ENCODE assay signal across 8 mouse cellular contexts in the genomic region with DNA sequence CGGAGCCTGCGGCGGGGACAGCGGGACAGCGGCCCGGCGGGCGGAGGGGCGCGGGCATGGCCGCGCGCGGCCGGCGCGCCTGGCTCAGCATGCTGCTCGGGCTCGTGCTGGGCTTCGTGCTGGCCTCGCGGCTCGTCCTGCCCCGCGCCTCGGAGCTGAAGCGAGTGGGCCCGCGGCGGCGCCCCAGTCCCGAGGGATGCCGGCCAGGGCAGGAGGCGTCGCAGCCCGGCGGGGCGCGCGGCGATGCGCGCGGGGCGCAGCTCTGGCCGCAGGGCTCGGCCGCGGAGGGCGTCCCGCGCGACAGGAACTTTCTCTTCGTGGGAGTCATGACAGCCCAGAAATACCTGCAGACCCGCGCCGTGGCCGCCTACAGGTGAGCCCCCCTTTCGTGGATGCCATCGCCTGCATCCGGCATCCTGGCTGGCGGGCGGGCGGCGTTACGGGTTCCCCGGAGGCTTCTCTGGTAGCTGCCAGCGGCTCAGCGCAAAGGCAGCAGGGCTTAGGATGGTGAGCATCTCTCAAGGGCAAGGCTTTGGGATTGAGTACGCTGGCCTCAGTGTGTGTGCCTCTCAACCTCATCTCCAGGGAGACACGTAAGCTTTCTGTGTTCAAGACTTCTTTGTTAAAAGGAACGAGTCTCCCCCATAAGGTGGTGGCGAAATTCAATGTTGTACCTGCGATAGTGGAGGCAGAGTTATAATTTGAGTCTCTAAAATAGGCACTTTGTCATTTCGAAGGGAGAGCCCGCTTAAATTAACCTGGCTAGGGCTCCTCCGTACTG. TPM values are rescaled to one million over a fixed set of nuclear protein-coding genes. Genes with fewer than 3 reads are reported as not detected.
DNase-seq lines count a peak whose midpoint lies in the region; ATAC-seq lines count a peak whose summit lies in the region.

No protein-coding gene starts in this region.

- H3K27ac ChIP-seq in forebrain, embryonic 15.5 days (replicated peaks): peak overlapping the region; percentile 97
- H3K27ac ChIP-seq in intestine, embryonic 16.5 days (ENCODE audit: low read length): peak overlapping the region; percentile 82

- peaks cover 42% of the 10 kb centered on the region for H3K4me1 ChIP-seq in forebrain, embryonic 15.5 days
- peaks cover 4% of the 10 kb centered on the region for H3K4me1 ChIP-seq in intestine, embryonic 16.5 days (ENCODE audit: control insufficient read depth, insufficient read depth, low read length)

- WGBS in forebrain, embryonic 15.5 days: under 1% methylated on average over 45 of the region's 77 CpGs
- WGBS in intestine, embryonic 16.5 days: under 1% methylated on average over 72 of the region's 77 CpGs

- peak; percentile 58 for ATAC-seq in forebrain, embryonic 15.5 days (replicated peaks)
- peak; percentile 65 for ATAC-seq in intestine, embryonic 16.5 days

- peak; percentile 15 for DNase-seq in urinary bladder, postnatal 14 days (ENCODE audit: low spot score)
- DNase-seq in urinary bladder, postnatal 36 days (ENCODE audit: low spot score in 2 of 2): no peak
- peak; percentile 38 for DNase-seq in cerebellum, adult 11 months
- peak; percentile 45 to 64 for DNase-seq in lung, postnatal 4 days
- DNase-seq in right cerebral cortex, postnatal 25 days: peak; percentile 51
- DNase-seq in layer of hippocampus, adult 9-11 months: no peak

- H3K9ac ChIP-seq in forebrain, embryonic 15.5 days (replicated peaks): peak overlapping the region; percentile 91
- peak overlapping the region; percentile 82 for H3K9ac ChIP-seq in intestine, embryonic 16.5 days (ENCODE audit: low read depth, low read length)

- no peaks in the 10 kb centered on the region for H3K27me3 ChIP-seq in forebrain, embryonic 15.5 days
- H3K27me3 ChIP-seq in intestine, embryonic 16.5 days (replicated peaks; ENCODE audit: control insufficient read depth, insufficient read depth, low read length): no peaks in the 10 kb centered on the region

- no peaks in the 10 kb centered on the region for H3K36me3 ChIP-seq in forebrain, embryonic 15.5 days
- H3K36me3 ChIP-seq in intestine, embryonic 16.5 days (ENCODE audit: control insufficient read depth, insufficient read depth, low read length): no peaks in the 10 kb centered on the region

- H3K4me2 ChIP-seq in forebrain, embryonic 15.5 days (replicated peaks): peak overlapping the region; percentile 72
- H3K4me2 ChIP-seq in intestine, embryonic 16.5 days (ENCODE audit: low read depth, low read length): peak overlapping the region; percentile 84

- H3K4me3 ChIP-seq in forebrain, embryonic 15.5 days: peak overlapping the region; percentile 94
- peak overlapping the region; percentile 87 for H3K4me3 ChIP-seq in intestine, embryonic 16.5 days (ENCODE audit: low read length)

- H3K9me3 ChIP-seq in forebrain, embryonic 15.5 days: no peaks in the 10 kb centered on the region
- no peaks in the 10 kb centered on the region for H3K9me3 ChIP-seq in intestine, embryonic 16.5 days (ENCODE audit: control insufficient read depth, low read length)

RNA-seq across cellular contexts. Expression of gene Chsy1, which starts 0.7 kb away (rescaled TPM):
- polyA plus RNA-seq in forebrain, embryonic 15.5 days (2015; fragmentation: Nextera tagmentation; extraction: Ambion mirVana): 13.3 and 13.8 TPM in 2 replicates
- polyA plus RNA-seq in intestine, embryonic 16.5 days (2015; fragmentation: Nextera tagmentation; extraction: Ambion mirVana): 6.3 and 7.0 TPM in 2 replicates

RNA-seq across cellular contexts. Expression of gene Selenos, which starts 30.6 kb away (rescaled TPM):
- polyA plus RNA-seq in forebrain, embryonic 15.5 days (2015; fragmentation: Nextera tagmentation; extraction: Ambion mirVana): 77.9 and 81.0 TPM in 2 replicates
- 129 and 138 TPM in 2 replicates for polyA plus RNA-seq in intestine, embryonic 16.5 days (2015; fragmentation: Nextera tagmentation; extraction: Ambion mirVana)

RNA-seq across cellular contexts. Expression of gene Snrpa1, which starts 51.2 kb away (rescaled TPM):
- 147 and 156 TPM in 2 replicates for polyA plus RNA-seq in forebrain, embryonic 15.5 days (2015; fragmentation: Nextera tagmentation; extraction: Ambion mirVana)
- polyA plus RNA-seq in intestine, embryonic 16.5 days (2015; fragmentation: Nextera tagmentation; extraction: Ambion mirVana): 137 and 156 TPM in 2 replicates

Comparison
In these comparisons a context has a peak if more than half of its experiments do, and no peak if none do; other contexts are left out.
1. DNase-seq: peak in urinary bladder, postnatal 14 days (single experiment), cerebellum, adult 11 months (single experiment), lung, postnatal 4 days (2 of 2) and right cerebral cortex, postnatal 25 days (single experiment); none in urinary bladder, postnatal 36 days (0 of 2) and layer of hippocampus, adult 9-11 months (single experiment).